19 mouse cellular contexts compared by ENCODE assay signal in the genomic region with DNA sequence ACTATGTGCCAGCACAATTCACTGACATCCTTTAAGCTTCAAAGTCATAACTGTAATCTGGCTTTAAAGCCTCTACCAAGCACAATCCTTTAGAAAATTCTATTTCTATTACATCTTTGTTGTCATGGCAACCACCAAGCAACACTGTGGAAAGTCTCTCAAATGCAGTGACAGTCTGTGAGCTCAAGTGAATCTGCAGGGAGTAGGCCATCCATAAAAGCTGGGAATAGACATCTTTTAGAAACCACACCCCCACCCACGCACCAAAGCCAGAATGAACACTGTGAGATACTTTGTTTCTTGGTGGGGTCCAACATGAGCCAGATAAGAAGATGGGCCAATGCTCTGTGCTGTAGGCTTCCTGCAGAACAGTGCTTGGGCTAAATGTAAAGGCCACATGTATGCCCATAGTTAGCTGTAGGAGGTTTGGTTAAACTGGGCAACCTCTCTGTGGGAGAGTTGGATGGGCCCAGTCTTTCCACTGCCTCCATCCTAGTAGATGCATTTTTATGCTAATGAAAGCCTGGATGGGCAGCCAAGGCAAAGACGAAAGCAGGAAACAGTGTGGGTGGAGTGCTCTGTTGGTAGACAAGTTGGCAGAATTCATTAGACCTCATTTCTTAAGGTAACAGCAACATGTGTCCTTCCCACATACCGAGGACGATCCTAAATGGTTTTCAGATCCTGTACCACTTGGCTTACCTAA. TPM values are rescaled to one million over a fixed set of nuclear protein-coding genes. Genes with fewer than 3 reads are reported as not detected.
DNase-seq lines count a peak whose midpoint lies in the region; TF ChIP-seq lines count a peak whose summit lies in the region.
"Had no signal": no experiment of that assay in that cellular context is flagged by ENCODE, and none has a peak within 500 bp of the region (broad histone marks: within the 10 kb centered on the region; RNA-seq: fewer than 3 reads in every experiment).

No protein-coding gene starts in this region.

- H3K27ac ChIP-seq in layer of hippocampus, adult 2 months = peak overlapping the region; percentile 43; the same call in 1 of the 2 replicates
- H3K27ac ChIP-seq: heart, embryonic 10.5 days had no signal

- DNase-seq in layer of hippocampus, adult 2 months (ENCODE audit: low spot score in 2 of 2) = peak in 1 of 2 experiments; percentile 63
- no peak for DNase-seq in layer of hippocampus, postnatal 14 days (ENCODE audit: low spot score in 2 of 2)
- DNase-seq in brain, embryonic 18.5 days (ENCODE audit: low read depth, low spot score) = peak; percentile 72
- DNase-seq in frontal cortex, adult 2 months (ENCODE audit: extremely low spot score in 1 of 2, low spot score in 1 of 2) = peak; percentile 78 to 85
- peak; percentile 79 to 92 for DNase-seq in right cerebral cortex, postnatal 10 days (ENCODE audit: low spot score in 2 of 2)
- DNase-seq in embryo, embryonic 9.5 days (ENCODE audit: extremely low spot score) = no peak
- DNase-seq in thymus, postnatal 0 days (ENCODE audit: low spot score) = no peak
- DNase-seq: adrenal gland, postnatal 36 days; cerebellum, adult 11 months; gastrocnemius, postnatal 10 days; heart, postnatal 4 days; kidney, adult 11 months; kidney, postnatal 36 days; lung, embryonic 14.5 days; thymus, adult 18-20 months had no signal

- TF ChIP-seq CTCF in layer of hippocampus, adult 2 months (conservative IDR thresholded peaks at IDR 0.05) = no peak

- H3K4me3 ChIP-seq in layer of hippocampus, adult 2 months = no peak overlapping the region
- H3K4me3 ChIP-seq: heart, embryonic 10.5 days; myocyte had no signal

RNA-seq across cellular contexts. Expression of gene Zfp365, which starts 5.9 kb away (rescaled TPM):
- total RNA-seq in layer of hippocampus, adult 2 months (2021) = 100 to 1,000 TPM; 248 to 257 TPM
- total RNA-seq in layer of hippocampus, postnatal 14 days (2021) = 100 to 1,000 TPM; 138 to 158 TPM
- 246 and 258 TPM in 2 replicates for polyA plus RNA-seq in frontal cortex, adult 2 months (2012; rRNA removed)
- polyA plus RNA-seq in thymus, postnatal 0 days (2015; fragmentation: Nextera tagmentation; extraction: Ambion mirVana) = 0.90 and 1.0 TPM in 2 replicates
- total RNA-seq: liver, adult 2 months; megakaryocyte progenitor cell, adult 5-6 weeks had no signal
- polyA plus RNA-seq: liver, adult 2 months had no signal

Comparison
In these comparisons a context has a peak if more than half of its experiments do, and no peak if none do; other contexts are left out.
1. DNase-seq: peak in brain, embryonic 18.5 days (single experiment), frontal cortex, adult 2 months (2 of 2) and right cerebral cortex, postnatal 10 days (2 of 2); none in layer of hippocampus, postnatal 14 days (0 of 2), embryo, embryonic 9.5 days (single experiment) and thymus, postnatal 0 days (single experiment).